Mouse (Mus musculus) 3134 (cell line): ENCODE data around the gene Map4k5.

Experiments used
- DNase-seq: peaks from one replicate; pipeline ENCODE4 v3.0.0-alpha.2; 2011; ENCODE audit warnings: low spot score; ENCODE audit not compliant: insufficient read length; ENCODE audit errors: extremely low read depth

The Map4k5 gene

DNA sequence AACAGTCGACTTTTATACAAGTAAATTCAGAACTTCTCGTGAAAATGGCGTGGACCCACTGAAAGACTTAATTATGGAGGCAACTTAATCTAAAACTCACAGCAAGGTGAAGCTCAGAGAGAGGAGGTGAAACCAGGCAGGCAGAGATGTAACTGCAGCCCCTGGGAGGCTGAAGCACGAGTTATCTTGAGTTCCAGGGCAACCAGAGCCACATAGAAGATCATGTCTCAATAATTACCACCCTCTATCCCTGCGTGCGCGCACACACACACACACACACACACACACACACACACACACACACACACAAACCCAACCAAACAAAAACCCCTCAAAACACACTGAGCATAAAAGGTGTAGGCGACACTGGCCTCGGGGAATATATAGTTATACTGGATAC, 46.5 kb downstream of the Map4k5 start:
- DNase-seq = no peak

DNA sequence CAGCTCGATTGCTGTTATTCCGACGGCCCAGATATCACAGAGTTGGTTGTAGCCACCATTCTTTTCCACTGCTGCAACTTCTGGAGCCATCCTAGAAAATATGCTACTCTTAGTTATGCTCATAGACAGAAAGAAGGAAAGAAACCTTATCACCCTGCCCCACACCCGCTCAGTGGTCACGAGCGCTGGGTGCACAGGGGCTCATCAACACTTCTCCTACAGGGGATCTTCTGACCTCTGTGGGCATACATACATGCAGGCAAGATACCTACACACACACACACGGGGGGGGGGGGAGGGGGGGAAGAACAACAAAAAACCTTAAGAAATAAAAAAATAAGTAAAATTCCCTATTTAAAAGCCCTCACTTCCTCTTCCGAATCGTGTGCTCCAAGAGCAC, 47.3 kb downstream of the Map4k5 start:
- no peak for DNase-seq

DNA sequence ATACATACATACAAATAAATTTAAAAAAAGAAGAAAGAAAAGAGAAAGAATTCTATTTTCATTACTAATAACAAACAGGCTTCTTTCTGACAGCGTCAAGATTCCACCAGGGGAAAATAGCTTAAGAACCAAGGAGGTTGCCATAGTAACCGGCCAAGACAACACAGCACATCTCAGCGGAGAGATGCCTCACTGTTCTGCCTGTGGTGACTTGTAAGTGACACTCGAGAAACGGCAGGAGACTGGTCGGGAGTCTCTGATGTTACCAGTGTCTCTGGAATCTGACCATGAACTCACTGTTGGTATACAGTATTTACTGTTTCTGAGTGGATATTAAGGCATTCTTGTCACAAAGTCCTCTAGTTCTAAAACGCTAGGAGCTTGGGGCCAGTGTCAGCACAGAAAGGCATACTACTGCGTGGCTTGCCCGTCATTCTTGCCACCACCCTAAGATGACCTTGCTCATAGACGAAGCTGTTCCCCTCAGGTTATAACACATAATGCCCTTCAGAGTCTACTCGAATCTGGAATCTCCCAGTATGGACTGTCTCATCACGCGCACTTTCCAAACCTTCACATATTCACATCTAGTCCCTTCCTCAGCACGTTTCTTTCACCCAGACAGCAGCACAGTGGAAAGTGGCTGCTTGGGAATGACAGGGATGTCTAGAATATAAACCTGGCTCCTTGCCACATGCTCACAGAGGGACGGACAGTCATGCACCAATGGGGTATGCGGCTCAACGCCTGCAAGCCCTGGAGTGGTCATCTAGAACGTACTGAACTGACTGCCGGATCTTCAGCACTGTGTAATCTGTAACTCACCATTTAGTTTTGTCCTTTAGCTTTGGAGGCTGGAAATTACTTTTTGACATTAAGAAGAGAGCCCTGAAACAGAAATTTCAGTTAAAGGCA, 49.2 kb downstream of the Map4k5 start:
- DNase-seq = no peak

DNA sequence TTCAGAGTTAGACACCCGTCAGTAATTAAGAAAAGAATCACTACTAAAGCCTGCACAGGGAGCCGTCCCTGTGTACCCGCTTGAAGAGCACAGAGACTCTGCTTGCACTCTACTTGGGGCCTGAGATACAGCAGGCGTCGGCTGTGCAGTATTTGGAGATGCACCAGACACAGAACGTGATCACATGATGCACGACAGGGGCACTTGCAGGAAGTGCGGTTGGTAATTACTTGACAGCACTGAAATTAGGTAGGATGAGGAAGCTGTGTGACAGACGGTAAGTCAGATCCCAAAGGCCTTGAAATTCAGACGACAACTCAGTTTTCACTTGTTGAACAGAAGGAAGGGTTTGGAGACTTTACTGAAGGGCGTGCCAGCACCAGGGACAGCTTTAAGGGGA, 54.6 kb downstream of the Map4k5 start:
- DNase-seq = no peak

- no peak for DNase-seq
Observed at GRCm38 (mm10) chr12:69833982-69834604, 58.9 kb downstream of the Map4k5 start.

GRCm38 (mm10) chr12:69831239-69831910, 61.6 kb downstream of the Map4k5 start:
- DNase-seq = no peak

- DNase-seq = no peak
Observed at GRCm38 (mm10) chr12:69828214-69828613, 64.8 kb downstream of the Map4k5 start.

DNA sequence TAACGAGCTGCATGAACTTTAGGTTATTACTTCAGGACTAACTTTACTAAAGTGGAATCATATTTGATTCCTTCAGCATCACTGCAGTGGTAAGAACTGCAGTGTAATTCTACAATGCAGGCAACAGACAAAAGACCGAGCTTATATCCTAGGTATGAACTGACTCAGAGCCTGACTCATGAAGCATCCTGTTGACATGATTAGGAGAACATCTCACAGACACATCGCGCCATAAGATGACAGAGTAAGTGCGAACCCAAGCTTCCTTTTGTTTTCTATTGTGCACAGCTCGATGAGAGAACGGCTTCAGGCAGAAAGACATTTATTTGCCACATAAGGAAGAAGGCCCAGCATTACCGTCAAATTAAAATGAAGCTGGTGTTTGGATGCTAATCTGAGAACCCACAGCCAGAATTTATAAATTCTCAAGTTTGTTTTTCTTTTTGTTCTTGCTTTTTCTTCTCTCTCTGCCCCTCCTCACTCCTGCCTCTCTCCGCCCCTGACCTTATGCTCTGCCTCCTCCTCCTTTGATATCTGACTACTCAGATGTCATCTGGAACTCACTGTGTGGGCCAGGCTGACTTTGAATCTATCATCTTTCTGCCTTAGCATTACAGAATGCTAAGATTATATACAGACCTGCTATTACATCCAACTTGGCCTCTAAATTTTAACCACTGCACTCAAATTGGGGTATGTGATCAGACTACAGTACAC, 68.0 kb downstream of the Map4k5 start:
- DNase-seq = no peak

DNA sequence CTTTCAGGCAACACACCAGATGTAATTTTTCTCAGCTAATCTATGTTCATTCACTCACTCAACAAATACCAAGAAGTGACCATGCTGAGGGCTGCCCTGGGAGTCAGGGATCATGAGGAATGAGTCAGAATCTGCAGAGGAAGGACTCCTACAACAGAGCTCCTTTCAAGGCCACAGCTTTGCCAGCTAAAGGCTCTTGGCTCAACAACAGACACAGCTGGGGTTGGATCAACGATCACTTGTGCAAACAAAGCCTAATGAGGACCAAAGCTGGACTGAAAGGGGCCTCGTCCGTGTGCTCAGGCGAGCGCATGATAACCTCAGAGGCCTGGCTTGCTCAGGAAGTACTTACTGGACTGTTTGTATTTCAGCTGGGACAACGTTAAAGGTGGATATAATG, 78.7 kb downstream of the Map4k5 start:
- no peak for DNase-seq

DNA sequence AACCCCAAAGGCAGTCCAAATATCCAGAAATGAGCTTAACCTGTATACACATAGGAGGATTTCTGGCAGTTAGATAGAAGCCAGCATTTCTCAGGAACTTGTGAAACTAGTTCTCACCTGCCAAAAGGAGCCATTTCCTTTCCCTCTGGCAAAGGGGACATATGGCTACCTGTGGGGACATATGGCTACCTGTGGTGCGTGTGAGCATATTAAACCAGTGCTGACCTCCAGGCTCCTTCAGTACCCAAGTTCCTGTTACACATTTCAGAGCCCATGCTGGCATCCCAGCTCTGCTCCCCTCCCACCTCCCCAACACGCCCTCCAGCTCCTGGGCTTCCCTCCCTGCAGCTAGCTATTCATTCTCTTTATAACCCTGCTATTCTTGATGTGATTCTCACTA, 79.4 kb downstream of the Map4k5 start:
- no peak for DNase-seq

DNA sequence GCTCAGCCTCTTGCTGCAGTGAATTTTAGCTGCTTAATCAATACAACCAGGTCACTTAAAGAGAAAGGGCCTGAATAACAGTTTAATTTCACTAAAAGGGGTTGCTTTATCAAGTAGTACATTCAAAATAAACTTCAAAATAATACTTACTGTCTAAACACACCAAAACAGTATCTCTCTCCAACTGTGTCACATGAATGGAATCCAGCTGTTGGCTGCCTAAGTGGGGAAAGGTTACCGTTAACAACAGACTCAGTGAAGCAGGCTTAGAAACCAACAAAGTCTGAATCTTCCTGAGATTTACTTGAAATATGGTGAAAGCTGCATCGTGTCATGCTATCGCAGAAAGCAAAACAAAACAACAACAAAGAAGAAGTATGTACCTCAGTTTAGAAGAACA, 80.0 kb downstream of the Map4k5 start:
- DNase-seq = no peak

- DNase-seq = no peak
Observed at GRCm38 (mm10) chr12:69811976-69812375, 81.0 kb downstream of the Map4k5 start.

DNA sequence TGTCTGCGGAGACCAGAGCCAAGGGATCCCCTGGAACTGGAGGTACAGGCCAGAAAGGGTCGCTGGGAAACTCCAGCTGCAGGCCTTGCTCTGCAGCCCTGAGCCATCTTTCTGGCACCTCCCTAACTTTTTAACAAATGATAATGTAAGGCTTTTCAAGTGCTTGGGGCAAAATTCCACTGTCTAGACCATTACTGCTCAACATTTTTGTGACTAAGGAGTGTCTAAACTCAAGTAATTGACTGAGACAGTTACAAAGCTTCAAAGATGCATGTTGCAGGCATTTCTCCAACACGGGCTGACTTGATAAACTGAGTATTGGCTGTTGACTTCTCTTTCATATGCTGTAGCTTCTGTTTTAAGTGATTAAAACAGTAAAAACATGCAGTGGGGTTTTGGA, 83.6 kb downstream of the Map4k5 start:
- DNase-seq = no peak

GRCm38 (mm10) chr12:69807399-69807985, 85.5 kb downstream of the Map4k5 start:
- no peak for DNase-seq

DNA sequence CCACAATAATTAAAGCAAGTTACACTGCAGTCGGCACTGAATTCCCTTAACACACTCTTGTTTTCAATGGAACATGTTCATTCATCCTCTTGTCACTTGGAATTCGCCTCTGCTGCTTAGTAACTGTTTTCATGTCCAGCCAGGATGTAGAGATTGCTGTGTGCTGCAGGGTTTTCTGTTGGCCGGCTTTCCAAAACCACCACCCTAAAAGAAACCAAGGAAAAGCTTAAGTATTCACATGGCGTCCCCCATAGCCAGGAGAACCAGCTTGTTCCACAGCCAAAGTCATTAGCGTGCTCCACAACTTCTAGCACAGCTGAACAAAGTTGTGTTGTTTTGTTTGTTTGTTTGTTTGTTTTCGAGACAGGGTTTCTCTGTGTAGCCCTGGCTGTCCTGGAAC, 87.9 kb downstream of the Map4k5 start:
- no peak for DNase-seq

DNA sequence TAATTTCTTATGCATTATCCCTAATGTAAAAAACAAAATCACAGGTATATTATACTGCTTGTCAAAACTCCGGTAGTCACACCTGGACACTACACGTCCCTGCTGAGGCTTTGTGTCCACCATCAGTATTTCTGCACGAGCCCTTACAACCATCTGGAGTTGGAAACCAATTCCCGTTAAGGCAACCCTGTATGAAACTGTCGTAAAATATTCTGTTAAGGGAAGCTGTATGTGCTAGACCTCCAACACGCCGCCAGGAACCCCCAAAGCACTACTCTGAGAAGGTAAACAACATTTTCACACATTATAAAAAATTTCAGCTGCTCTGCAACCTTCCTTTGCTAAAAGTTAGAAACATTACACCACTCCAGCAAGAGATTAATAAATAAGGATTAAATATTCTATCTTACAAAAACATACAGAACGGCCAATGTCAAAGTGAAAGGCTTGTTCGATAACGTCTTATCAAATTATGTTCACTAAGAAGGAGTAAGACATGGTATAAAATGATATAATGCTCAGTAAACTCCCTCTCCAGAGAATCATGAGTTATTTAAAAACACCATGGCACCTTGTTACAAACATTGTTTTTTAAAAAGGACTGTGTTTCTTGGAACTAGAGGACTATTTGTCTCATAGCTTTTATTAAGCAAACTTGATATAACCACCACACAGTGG, 88.5 kb downstream of the Map4k5 start:
- DNase-seq = no peak

DNA sequence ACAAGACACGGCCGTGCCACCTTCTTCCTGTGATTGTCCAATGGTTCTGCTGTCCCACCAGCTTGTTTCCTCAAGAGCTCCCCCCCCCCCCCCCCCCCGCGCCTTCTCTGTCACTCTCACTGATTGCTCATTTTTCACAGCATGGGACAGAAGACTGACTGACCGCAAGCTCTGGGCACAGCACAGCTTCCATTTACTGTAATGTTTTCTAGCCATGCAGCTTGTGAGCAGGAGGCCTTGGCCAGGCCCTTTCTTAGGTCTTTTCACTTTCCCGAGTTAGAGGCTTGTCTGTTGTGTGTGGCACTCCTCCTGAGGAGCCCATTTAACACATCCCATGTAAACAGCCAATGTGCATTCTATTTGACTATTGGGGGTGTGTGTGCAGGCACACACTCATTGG, 89.8 kb downstream of the Map4k5 start:
- no peak for DNase-seq

DNA sequence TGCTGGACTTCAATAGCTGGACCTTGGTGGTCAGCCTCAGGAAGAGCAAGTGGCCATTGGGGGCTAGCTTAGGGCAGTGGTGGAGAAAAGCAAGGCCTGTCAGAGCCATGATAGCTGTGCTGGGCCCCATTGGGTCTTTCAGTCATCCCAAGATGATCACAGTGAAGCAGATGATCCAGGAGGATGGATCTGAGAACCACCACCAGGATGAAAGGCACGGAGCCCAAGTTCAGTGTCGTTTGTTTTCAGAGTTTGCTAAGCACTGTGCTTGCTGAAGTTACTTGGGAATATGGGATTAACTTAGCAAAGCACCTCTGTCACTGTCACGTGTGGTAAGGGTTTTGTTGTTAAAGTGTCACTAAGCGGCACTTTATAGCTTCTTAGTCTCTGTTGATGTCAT, 92.4 kb downstream of the Map4k5 start:
- DNase-seq = no peak

DNA sequence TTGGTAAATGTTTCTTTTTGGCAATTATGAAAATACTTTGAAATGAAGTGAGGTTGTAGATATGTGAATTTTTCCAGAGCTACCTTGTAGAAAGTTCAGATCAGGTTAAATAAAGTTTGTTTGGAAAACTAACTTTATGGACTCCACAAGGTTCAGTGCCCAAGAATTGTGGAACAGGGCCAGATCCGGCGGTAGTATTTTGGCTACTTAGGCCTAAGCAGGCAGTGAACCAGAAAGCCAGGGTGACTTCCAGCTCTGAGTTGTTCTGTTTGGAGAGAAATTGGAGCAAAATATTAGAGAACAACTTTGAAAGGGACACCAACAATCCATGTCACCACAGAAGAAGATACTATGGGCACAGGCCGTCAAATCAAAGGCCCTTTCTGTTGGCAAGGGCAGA, 96.7 kb downstream of the Map4k5 start:
- DNase-seq = no peak
